ENCODE assay signal across 25 mouse cellular contexts in genomic region chr1:22645257-22645656, GRCm38 (mm10).
"Had no signal": no experiment of that assay in that cellular context is flagged by ENCODE, and none has a peak within 500 bp of the region (broad histone marks: within the 10 kb centered on the region; RNA-seq: fewer than 3 reads in every experiment).

No protein-coding gene starts in this region.

- H3K36me3 ChIP-seq: heart, embryonic 10.5 days; heart, embryonic 12.5 days; hindbrain, embryonic 10.5 days; hindbrain, embryonic 13.5 days; hindbrain, embryonic 15.5 days; kidney, embryonic 15.5 days; limb, embryonic 13.5 days; limb, embryonic 15.5 days; liver, embryonic 13.5 days had no signal

- DNase-seq: gastrocnemius, postnatal 14 days; gastrocnemius, postnatal 36 days; heart, adult 18-20 months; heart, postnatal 10 days; heart, postnatal 4 days; kidney, adult 11 months; kidney, adult 2 months; kidney, adult 9 months; kidney, postnatal 14 days; kidney, postnatal 36 days; layer of hippocampus, adult 9-11 months; layer of hippocampus, postnatal 36 days; left cerebral cortex, postnatal 4 days; liver, embryonic 13.5 days had no signal

- H3K27ac ChIP-seq: heart, embryonic 10.5 days; hindbrain, embryonic 10.5 days; hindbrain, embryonic 13.5 days; hindbrain, embryonic 15.5 days; hindbrain, postnatal 0 days; kidney, embryonic 15.5 days; kidney, postnatal 0 days; limb, embryonic 13.5 days; limb, embryonic 15.5 days; liver, embryonic 13.5 days had no signal

- H3K4me1 ChIP-seq: heart, embryonic 10.5 days; hindbrain, embryonic 13.5 days; hindbrain, embryonic 15.5 days; kidney, embryonic 15.5 days; limb, embryonic 13.5 days; limb, embryonic 15.5 days; liver, embryonic 13.5 days had no signal

- ATAC-seq: hindbrain, postnatal 0 days; intestine, embryonic 16.5 days had no signal

- H3K27me3 ChIP-seq: heart, embryonic 12.5 days; hindbrain, embryonic 13.5 days; hindbrain, embryonic 15.5 days; kidney, embryonic 15.5 days; limb, embryonic 13.5 days; limb, embryonic 15.5 days; liver, embryonic 13.5 days had no signal

- H3K4me3 ChIP-seq: heart, embryonic 10.5 days; heart, embryonic 12.5 days; hindbrain, embryonic 10.5 days; hindbrain, embryonic 13.5 days; hindbrain, embryonic 15.5 days; kidney, embryonic 15.5 days; limb, embryonic 13.5 days; limb, embryonic 15.5 days; liver, embryonic 13.5 days had no signal

- H3K9ac ChIP-seq: heart, embryonic 12.5 days; hindbrain, embryonic 13.5 days; hindbrain, embryonic 15.5 days; kidney, embryonic 15.5 days; limb, embryonic 13.5 days; limb, embryonic 15.5 days; liver, embryonic 13.5 days had no signal

- H3K9me3 ChIP-seq: heart, embryonic 10.5 days; heart, embryonic 12.5 days; hindbrain, embryonic 10.5 days; hindbrain, embryonic 13.5 days; hindbrain, embryonic 15.5 days; kidney, embryonic 15.5 days; limb, embryonic 13.5 days; limb, embryonic 15.5 days; liver, embryonic 13.5 days had no signal

- H3K4me2 ChIP-seq: heart, embryonic 12.5 days; hindbrain, embryonic 13.5 days; hindbrain, embryonic 15.5 days; kidney, embryonic 15.5 days; limb, embryonic 13.5 days; limb, embryonic 15.5 days; liver, embryonic 13.5 days had no signal
